ENCODE assay signal across 10 mouse cellular contexts in the genomic region with DNA sequence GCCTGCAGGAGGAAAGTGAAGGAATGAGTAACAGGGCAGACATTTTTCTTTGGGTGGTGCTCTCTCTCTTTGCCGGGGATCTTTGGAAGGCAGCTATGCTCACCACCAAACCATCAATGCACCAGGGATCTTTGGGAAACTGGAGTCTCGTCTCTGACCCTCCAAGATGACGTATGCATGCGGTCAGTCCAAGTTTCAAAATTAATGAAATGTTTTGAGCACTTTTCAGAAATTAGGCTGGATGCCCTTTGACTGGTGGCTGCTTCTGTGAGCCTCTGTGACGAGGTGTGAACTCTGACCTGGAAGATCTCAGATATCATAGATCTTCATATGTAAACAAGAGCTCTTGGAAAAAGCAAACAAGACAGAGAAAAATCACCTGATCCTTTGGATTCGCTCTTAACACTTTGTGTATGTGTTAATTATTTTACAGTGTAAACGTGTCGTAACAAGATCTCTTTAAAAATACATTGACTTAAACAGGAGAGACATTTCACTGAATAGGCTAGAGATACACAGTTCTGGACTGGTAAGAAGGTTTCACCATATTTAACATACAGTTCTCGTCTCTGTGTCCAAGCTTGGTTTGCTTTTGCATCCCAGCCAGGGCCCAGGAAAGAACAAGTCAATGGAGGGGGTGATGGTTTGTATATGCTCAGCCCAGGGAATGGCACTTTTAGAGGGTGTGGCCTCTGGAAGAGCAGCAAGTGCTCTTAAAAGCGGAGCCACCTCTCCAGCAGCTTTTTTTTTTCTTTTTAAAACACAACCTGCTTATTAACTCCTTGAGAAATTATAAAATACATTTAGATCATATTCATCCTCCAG.
"Had no signal": no experiment of that assay in that cellular context is flagged by ENCODE, and none has a peak within 500 bp of the region (broad histone marks: within the 10 kb centered on the region; RNA-seq: fewer than 3 reads in every experiment).

No protein-coding gene starts in this region.

- H3K4me1 ChIP-seq: limb, embryonic 12.5 days; midbrain, embryonic 13.5 days; neural tube, embryonic 15.5 days had no signal

- DNase-seq: kidney, postnatal 10 days; kidney, postnatal 4 days; right cerebral cortex, adult 18-20 months; right cerebral cortex, postnatal 25 days; thymus, postnatal 36 days had no signal

- H3K9ac ChIP-seq: limb, embryonic 12.5 days; midbrain, embryonic 13.5 days; neural tube, embryonic 15.5 days had no signal

- H3K27ac ChIP-seq: layer of hippocampus, adult 2 months; limb, embryonic 12.5 days; midbrain, embryonic 13.5 days; neural tube, embryonic 15.5 days had no signal

- ATAC-seq: midbrain, embryonic 13.5 days had no signal

- H3K9me3 ChIP-seq: limb, embryonic 12.5 days; midbrain, embryonic 13.5 days; neural tube, embryonic 15.5 days had no signal

- H3K27me3 ChIP-seq: midbrain, embryonic 13.5 days; neural tube, embryonic 15.5 days had no signal

- H3K36me3 ChIP-seq: limb, embryonic 12.5 days; midbrain, embryonic 13.5 days; neural tube, embryonic 15.5 days had no signal

- H3K4me2 ChIP-seq: limb, embryonic 12.5 days; midbrain, embryonic 13.5 days; neural tube, embryonic 15.5 days had no signal

- H3K4me3 ChIP-seq: layer of hippocampus, adult 2 months; limb, embryonic 12.5 days; midbrain, embryonic 13.5 days; myocyte; neural tube, embryonic 15.5 days had no signal
